Mouse (Mus musculus) heart, adult 2 months (tissue): Measurements from ENCODE around the gene Macrod2. TPM values are rescaled to one million over a fixed set of nuclear protein-coding genes. Genes with fewer than 3 reads are reported as not detected.

Experiments
- DNase-seq, 2 experiments: peaks; one replicate each; pipeline ENCODE4 v3.0.0; 2021
- H3K27ac ChIP-seq: fragments of 200-600 bp; 2 replicates; pipeline ENCODE4 v1.8.1; 2022
- H3K27me3 ChIP-seq: fragments of 200-500 bp; 2 replicates; pipeline ENCODE4 v1.6.1; 2012; ENCODE audit warnings: mild to moderate bottlenecking, low read length, inconsistent platforms, mixed read lengths; ENCODE audit not compliant: control insufficient read depth, insufficient read depth
- H3K36me3 ChIP-seq: fragments of 200-500 bp; 2 replicates; pipeline ENCODE4 v1.6.1; 2012; ENCODE audit warnings: low read length, inconsistent platforms; ENCODE audit not compliant: control insufficient read depth, insufficient read depth
- H3K4me1 ChIP-seq: fragments of 200-500 bp; 2 replicates; pipeline ENCODE4 v1.6.1; 2011; ENCODE audit warnings: low read length; ENCODE audit not compliant: control insufficient read depth, insufficient read depth
- H3K4me3 ChIP-seq: fragments of 200-600 bp; 2 replicates; pipeline ENCODE4 v1.8.1; 2022
- H3K79me2 ChIP-seq: fragments of 200-500 bp; replicated peaks from 2 replicates; pipeline ENCODE4 v1.6.1; 2012; ENCODE audit warnings: mild to moderate bottlenecking, inconsistent platforms, low read length, moderate library complexity, mixed read lengths; ENCODE audit not compliant: control insufficient read depth, insufficient read depth
- H3K9ac ChIP-seq: fragments of 200-500 bp; 2 replicates; pipeline ENCODE4 v1.6.1; 2012; ENCODE audit warnings: low read depth, mild to moderate bottlenecking, control low read depth, inconsistent platforms, low read length, mixed read lengths
- CTCF ChIP-seq: fragments of 200-600 bp; IDR thresholded peaks from 2 replicates; pipeline ENCODE4 v1.8.1; 2022; ENCODE audit warnings: antibody characterized with exemption, mild to moderate bottlenecking, moderate library complexity
- EP300 ChIP-seq: fragments of 200-500 bp; IDR thresholded peaks from 2 replicates; pipeline ENCODE4 v1.6.1; 2011; ENCODE audit warnings: low read depth, low read length, control low read depth; ENCODE audit not compliant: insufficient read depth
- POLR2A ChIP-seq: fragments of 200-500 bp; IDR thresholded peaks from 2 replicates; pipeline ENCODE4 v1.6.1; 2011; ENCODE audit warnings: mild to moderate bottlenecking, low read depth, low read length, control low read depth; ENCODE audit not compliant: insufficient read depth
- WGBS: fragments of 180-500 bp; shearing (Covaris S2); methylation state at CpG from one replicate; pipeline ENCODE4 v1.1.7; 2018; 5-methylcytosine and 5-hydroxymethylcytosine counted together
- intact Hi-C: fragments of 180-260 bp; cut with DNase I; formaldehyde crosslinking; loops from one replicate; pipeline ENCODE4 v1.15.1; 2025
- polyA plus RNA-seq: library from polyadenylated mRNA; depleted of rRNA; stranded (reverse); fragments of >200 nt; gene quantifications from 2 replicates; pipeline ENCODE4 v1.2.3, GENCODE M21; 2012
- total RNA-seq, 2 experiments: library from RNA; stranded (reverse); gene quantifications; 2 replicates each; pipeline ENCODE4 v1.2.3; 2021

Gene Macrod2
- total and polyA plus RNA-seq, 3 experiments, result 2.3 to 9.7 (median 8.5) TPM

DNA sequence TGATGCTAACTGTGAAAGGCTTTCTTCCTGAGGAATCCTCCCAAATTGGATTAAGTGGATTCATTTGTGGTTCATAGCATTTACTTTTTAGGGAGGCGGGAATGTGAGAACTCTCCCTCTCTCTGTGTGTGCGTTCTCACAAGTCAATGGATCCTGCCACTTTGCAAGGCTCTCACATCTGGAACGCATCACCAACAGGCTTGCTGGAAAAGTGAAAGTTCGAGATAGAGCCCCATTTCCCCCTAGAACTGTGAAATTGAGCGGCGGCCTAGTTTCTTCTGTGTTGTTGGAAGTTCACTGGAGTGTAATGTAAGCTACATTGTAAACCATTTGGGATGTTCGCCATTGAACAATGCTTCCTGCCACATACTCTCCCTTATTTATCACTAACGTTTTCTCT lies 839.2 kb downstream of the Macrod2 start:
- intact Hi-C loops, result no loop called here
- Histone ChIP-seq H3K9ac (no peak overlapping the region), H3K79me2 (no peaks in the 10 kb centered on the region), H3K4me1 (no peaks in the 10 kb centered on the region), H3K27ac (no peak overlapping the region), H3K27me3 (no peaks in the 10 kb centered on the region), H3K36me3 (no peaks in the 10 kb centered on the region), H3K4me3 (no peak overlapping the region)
- DNase-seq, result no peak
- TF ChIP-seq POLR2A, result no peak
- no peak for TF ChIP-seq CTCF
- TF ChIP-seq EP300, result no peak
- WGBS, result 64% methylated on average over 8 of the region's 8 CpGs

- Histone ChIP-seq H3K27ac (no peak overlapping the region), H3K4me1 (no peaks in the 10 kb centered on the region), H3K79me2 (no peaks in the 10 kb centered on the region), H3K9ac (no peak overlapping the region), H3K36me3 (no peaks in the 10 kb centered on the region), H3K4me3 (no peak overlapping the region), H3K27me3 (no peaks in the 10 kb centered on the region)
- DNase-seq, result no peak
- 63% methylated on average over 5 of the region's 5 CpGs for whole genome bisulfite sequencing
- intact Hi-C loops, result no loop called here
- no peak for TF ChIP-seq POLR2A
These were observed 839.8 kb downstream of the Macrod2 start for GRCm38 (mm10) chr2:141234724-141235453.

DNA sequence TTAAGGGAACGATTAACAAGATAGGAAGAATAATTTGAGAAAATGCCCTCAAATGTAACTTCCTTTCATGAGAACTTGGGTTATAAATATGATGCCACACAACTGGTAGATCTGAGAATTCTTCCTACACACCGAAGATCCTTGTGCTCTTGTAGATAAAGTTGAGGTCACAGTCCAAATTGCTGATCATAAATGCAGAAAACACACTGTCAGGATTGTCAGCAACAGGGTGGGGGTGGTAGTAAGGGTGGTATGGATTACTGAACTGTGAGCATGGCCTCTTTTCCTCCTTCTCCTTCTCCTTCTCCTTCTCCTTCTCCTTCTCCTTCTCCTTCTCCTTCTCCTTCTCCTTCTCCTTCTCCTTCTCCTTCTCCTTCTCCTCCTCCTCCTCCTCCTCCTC lies 852.6 kb downstream of the Macrod2 start:
- DNase-seq, result no peak
- WGBS, result 77% methylated on average over 2 of the region's 2 CpGs
- no peak overlapping the region for H3K9ac ChIP-seq
- no peak for TF ChIP-seq CTCF
- no peak overlapping the region for H3K27ac ChIP-seq
- no peaks in the 10 kb centered on the region for H3K27me3 ChIP-seq
- H3K79me2 ChIP-seq, result no peaks in the 10 kb centered on the region
- no peak overlapping the region for H3K4me3 ChIP-seq
- H3K4me1 ChIP-seq, result no peaks in the 10 kb centered on the region
- no peaks in the 10 kb centered on the region for H3K36me3 ChIP-seq
- intact Hi-C loops, result no loop called here

GRCm38 (mm10) chr2:141264582-141264981 lies 869.5 kb downstream of the Macrod2 start:
- no peak overlapping the region for H3K27ac ChIP-seq
- no peaks in the 10 kb centered on the region for H3K4me1 ChIP-seq
- TF ChIP-seq EP300 (no peak), CTCF (no peak), POLR2A (no peak)
- no peaks in the 10 kb centered on the region for H3K36me3 ChIP-seq
- H3K9ac ChIP-seq, result no peak overlapping the region
- H3K4me3 ChIP-seq, result no peak overlapping the region
- no peak for DNase-seq
- H3K79me2 ChIP-seq, result no peaks in the 10 kb centered on the region
- 84% methylated on average over 4 of the region's 4 CpGs for WGBS
- no peaks in the 10 kb centered on the region for H3K27me3 ChIP-seq
- intact Hi-C loops, result no loop called here

DNA sequence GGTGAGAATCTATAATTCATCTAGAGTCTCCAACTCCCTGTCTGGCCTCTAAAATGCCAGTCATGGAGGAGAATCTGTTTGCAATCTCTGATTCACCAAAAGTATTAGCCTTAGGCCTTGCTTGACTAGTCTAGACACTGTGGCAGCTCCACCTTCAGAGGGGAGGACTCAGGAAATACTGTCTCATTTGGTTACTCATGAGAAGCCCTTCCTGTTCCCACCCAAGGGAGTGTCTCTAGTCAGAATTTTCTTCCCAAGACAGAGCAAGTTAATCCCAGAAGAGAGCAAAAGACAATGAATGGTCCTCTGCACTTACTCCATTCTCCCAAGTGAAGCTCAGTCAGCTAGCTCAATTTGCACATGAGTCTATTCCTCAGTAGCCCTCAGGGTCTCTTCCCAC lies 871.5 kb downstream of the Macrod2 start:
- H3K4me1 ChIP-seq, result no peaks in the 10 kb centered on the region
- TF ChIP-seq POLR2A (no peak), CTCF (no peak)
- no peak overlapping the region for H3K4me3 ChIP-seq
- no peaks in the 10 kb centered on the region for H3K27me3 ChIP-seq
- no peaks in the 10 kb centered on the region for H3K36me3 ChIP-seq
- no peak overlapping the region for H3K27ac ChIP-seq
- intact Hi-C loops, result no loop called here
- H3K79me2 ChIP-seq, result no peaks in the 10 kb centered on the region
- DNase-seq, result no peak
- H3K9ac ChIP-seq, result no peak overlapping the region

DNA sequence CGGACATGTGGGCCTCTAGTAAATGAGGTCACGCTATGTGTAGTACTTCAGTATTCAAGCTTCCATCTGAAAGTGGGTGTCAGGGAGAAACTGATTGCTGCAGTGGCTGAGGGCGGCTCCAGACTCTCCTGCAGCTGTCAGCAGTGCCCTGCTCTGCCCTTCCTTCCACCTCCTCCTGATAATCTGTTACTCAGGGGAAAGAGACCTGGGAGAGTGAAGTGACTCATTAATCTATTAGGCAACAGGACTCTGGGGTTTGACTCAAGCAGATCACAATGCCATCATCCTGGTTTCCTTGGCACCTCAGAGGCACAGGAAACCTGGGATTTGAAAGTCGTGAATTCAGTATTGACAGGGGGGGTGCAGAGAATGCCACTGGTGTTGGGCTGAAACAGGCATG lies 876.4 kb downstream of the Macrod2 start:
- TF ChIP-seq CTCF (no peak), POLR2A (no peak), EP300 (no peak)
- H3K9ac ChIP-seq, result no peak overlapping the region
- H3K27me3 ChIP-seq, result no peaks in the 10 kb centered on the region
- no peak overlapping the region for H3K27ac ChIP-seq
- no peaks in the 10 kb centered on the region for H3K4me1 ChIP-seq
- WGBS, result 58% methylated on average over 4 of the region's 4 CpGs
- DNase-seq, result no peak
- no peak overlapping the region for H3K4me3 ChIP-seq
- no peaks in the 10 kb centered on the region for H3K36me3 ChIP-seq
- intact Hi-C loops, result no loop called here
- no peaks in the 10 kb centered on the region for H3K79me2 ChIP-seq

GRCm38 (mm10) chr2:141272966-141273365 lies 877.9 kb downstream of the Macrod2 start:
- intact Hi-C loops, result no loop called here
- Histone ChIP-seq H3K9ac (no peak overlapping the region), H3K36me3 (no peaks in the 10 kb centered on the region), H3K27ac (no peak overlapping the region), H3K4me1 (no peaks in the 10 kb centered on the region), H3K4me3 (no peak overlapping the region), H3K27me3 (no peaks in the 10 kb centered on the region), H3K79me2 (no peaks in the 10 kb centered on the region)
- TF ChIP-seq CTCF (no peak), EP300 (no peak), POLR2A (no peak)
- 81% methylated on average over 4 of the region's 4 CpGs for WGBS
- no peak for DNase-seq
